Mouse (Mus musculus): Measurements from ENCODE around the gene Mlycd. TPM values are rescaled to one million over a fixed set of nuclear protein-coding genes. Genes with fewer than 3 reads are reported as not detected.

Gene Mlycd
- total RNA-seq, 2 experiments from 2014 or later, result 26.5 to 28.6 TPM

DNA sequence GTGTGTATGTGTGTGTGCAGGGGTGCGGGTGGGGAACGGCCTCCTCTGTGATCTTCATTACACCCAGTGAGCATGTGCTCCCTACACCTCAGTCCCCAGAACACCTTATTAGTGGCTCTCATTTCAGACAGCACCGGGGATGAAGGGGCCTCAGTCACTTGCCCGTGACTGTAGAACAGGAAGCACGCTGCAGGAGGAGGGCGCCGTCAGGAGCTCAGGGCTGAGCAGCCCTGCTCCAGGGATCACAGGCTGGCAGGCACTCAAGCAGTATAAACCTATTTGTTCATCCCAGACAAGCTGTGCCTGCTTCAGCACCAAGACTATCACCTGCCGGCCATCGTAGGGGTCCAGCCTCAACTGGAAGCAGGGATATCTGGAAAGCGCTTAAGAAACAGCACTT, 9.2 kb downstream of the Mlycd start:
- no peak for DNase-seq

DNA sequence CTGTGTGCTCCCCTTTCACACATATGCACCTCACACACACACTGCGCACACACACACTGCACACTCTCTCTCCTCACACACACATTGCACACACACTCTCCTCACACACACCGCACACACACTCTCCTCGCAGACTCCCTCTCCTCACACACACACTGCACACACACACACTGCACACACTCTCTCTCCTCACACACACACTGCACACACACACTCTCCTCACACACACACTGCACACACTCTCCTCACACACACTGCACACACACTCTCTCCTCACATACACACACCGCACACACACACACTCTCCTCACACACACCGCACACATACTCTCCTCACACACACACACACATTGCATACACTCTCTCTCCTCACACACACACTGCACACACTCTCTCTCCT, 10.0 kb downstream of the Mlycd start:
- DNase-seq, result no peak

DNA sequence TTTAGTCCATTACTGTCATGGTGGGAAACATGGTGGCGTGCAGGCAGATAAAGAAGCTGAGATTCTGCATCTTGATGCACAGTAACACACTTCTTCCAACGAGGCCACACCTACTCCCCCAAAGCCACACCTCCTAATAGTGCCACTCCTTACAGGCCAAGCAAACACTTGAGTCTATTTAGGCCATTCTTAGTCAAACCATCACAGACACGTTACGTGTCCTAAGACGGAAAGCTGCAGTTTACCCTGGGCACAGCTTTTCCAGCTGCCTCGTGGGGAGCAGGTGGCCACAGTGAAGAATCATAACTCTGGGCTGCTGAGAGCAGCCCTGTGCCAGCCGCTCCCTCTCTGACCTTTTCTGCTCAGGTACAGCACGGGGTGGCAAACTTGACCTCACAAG, 13.6 kb downstream of the Mlycd start:
- no peak for DNase-seq

DNA sequence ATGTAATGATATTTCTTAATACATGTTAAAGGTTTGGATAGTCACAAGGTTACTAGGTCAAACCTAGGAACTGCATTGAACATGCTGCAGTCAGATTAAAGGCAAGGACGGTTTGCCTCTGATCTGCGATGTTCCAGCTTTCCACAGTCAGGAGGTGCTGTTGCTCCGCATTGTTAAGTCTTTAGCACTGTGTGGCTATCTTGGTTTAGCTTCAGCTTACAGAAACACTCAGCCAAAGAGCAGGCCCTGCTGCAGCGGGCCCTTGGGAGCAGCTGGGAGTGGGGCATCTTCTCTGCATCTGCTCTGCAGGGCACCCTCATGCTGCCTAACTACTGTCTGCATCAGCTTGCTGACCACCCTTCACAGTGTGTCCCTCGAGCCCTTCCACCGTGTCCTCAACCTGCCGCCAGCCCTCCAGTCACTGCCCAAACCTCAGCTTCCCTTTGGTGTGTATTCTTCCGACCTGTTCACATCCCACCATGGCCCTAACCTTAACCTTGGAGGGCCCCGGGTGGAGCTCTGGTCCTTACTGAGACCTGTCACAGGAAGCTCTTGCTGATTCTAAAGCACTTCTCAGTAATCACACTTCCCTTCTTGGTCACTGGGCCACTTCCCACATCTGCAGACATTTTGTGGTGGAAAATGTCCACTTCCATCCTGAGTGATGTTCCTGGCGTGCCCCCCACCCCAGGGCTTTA, 17.5 kb downstream of the Mlycd start:
- DNase-seq, result peak in 1 of 2 experiments; percentile 7

DNA sequence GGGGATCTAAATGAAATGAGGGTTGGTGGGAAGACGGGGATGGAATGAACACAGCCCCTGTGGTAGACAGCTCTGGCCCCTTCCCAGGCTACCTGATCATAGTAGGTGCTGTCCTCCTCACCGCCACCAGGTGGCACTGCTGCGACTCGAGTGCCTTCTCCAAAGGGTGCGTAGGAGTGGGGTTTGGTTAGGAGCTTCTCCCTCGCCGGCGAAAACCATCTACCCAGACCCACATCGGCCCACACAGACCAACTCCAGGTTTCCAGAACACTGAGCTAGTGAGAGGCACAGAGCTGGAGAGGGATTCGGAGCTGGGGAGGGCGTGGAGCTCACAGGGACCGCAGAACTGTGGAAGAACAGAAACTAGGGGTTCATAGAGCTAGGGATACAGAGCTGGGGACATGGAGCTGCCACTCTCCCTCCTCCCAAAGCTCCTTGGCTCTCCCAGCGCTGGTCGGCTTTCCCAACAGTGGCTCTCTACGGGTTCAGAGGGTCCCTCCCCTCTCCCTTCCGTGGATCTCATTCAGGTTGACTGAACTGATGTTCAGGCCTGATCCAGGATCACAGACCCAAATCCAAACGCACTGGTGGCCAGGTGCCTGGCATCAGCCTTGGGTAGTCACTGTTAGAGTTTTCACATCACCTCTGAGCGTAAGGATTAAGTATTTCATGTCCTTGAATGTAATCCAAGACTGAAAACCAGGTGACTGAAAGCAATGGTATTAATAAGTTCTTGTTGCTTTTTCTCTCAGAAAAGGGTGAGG, 18.2 kb downstream of the Mlycd start:
- DNase-seq, result peak; percentile 70 to 77

DNA sequence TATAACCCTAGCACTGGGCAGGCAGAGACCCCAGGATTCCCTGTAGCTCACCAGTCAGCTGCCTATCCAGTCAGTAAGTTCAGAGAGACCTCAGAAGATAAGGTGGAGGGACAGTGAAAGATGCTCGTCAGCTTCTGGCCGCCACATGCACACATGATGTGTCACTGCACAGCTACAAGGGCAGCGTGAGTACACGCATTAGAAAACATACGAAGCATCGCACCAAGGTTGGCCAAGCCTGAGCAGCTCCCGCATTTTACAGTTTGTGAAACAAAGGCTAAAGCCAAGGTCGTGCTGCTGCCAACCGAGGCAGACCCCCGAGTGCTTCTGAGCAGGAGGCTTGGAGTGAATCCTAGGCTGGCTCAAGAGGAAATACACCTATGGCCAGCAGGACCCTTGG, 18.9 kb downstream of the Mlycd start:
- no peak for DNase-seq

DNA sequence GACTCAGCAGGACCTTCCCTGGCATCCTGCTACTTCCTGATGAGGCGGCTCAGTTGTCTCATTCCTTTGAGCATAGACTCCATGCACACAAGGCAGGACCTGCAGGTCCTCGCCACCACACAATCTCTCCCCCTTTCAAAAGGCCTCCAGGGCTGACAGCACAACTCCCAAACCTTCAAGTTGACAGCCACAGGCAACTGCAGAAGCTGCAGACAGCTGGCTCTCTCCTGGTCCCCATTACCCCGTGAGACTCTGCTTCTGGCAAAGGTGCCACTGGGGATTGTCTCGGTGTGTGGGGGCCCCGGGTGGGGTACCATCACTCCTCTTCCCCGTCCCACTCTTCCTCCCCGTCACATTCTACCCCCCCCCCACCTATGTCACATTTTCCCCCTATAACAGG, 25.6 kb downstream of the Mlycd start:
- DNase-seq, result no peak

DNA sequence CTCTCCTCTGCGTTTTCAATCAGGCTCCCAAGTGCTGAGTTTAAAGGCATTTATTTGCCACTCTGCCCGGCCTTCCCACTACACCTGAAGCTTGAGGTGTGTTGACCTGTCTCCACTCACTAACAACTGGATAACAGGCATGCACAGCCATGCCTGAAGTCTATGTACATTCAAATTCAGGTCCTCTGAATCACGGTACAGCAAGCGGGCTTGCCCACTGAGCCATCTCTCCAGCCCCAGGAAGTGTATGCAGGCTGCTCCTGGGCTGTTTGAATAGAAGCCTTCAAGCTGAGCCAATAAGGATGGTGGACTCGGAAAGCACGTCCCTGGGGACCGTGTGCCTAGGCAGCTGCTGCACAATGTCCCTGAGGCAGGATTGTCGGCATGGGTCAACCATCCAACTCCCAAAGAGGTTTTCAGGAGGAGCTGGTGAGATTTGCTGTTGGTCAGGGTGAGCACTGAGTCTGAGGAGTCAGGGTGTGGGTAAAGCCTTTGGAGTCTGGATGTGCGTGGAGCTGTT, 27.0 kb downstream of the Mlycd start:
- DNase-seq, result no peak

DNA sequence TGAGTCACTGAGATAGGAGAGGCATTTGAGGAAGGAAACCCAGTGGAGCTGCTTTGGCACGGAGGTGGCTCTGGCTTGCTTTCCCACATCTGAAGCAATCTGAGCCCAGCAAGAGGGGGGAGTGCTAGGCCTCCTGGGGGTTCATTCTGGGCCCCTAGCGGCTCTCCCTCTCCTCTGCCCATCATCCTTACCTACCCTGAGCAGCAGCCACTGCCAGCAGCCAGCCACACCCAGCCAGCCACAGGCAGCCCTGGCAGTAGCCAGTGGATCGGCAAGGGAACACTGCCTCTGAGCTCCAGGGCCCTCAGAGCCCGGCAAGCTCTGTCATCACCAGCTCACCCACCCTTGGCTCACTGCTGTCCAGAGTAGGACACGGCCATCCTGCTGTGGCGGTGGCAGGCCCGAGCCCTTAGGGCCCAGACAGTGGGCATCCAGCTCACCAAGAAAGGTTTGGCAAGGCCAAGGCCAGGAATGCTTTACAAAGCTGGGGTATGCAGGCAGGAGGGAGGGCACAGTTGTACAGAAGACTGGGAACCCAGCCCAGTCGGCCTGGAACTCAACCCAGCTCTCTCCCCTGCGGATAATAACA, 27.5 kb downstream of the Mlycd start:
- DNase-seq, result no peak

DNA sequence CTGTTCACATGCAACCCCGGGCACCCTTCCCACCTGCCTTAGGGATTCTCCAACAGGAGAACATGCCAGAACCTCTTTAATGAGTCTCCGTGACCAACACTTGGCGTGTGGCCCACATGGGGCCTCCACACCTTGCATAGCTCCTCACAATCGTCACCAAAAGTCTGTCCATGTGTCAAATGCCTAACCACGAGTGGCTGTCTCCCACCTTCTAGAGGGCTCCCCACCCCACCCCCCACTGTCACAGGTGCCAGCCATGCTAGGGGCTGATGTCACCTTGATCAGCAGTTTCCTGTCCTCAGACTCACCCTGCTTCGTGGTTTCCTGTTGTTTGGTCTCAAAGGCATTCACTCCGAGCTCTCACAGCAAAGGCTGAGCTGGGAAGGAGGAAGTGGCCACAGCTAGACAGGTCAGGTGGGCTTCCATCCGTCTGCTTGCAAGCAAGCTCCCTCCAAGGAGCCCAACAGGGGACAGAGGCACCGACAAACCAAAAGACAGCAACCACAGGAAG, 29.0 kb downstream of the Mlycd start:
- DNase-seq, result no peak

DNA sequence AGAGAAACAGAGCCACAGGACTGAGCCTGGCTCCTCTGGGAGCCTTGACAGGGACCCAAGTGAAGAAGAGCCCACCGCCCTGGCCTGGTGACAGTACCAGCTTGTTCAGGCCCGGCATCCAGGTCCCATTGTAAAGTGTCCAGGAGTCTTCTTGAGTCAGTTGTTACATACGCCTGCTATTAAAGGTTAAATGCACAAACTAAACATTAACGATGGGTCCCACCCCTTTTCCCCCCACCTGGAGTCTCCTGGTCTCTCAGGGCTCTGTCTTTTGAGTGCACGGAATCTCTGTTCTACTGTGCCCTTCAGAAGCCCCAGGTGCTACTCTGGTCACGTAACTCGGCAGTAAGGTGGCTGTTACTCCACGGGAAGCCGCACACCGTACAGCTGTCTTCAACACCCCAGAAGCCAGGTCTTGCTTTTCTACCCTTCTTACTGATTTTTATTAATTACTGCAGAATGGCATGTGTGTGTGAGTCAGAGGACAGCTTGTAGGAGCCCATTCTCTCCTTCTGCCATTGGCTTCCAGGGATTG, 29.6 kb downstream of the Mlycd start:
- DNase-seq, result no peak

DNA sequence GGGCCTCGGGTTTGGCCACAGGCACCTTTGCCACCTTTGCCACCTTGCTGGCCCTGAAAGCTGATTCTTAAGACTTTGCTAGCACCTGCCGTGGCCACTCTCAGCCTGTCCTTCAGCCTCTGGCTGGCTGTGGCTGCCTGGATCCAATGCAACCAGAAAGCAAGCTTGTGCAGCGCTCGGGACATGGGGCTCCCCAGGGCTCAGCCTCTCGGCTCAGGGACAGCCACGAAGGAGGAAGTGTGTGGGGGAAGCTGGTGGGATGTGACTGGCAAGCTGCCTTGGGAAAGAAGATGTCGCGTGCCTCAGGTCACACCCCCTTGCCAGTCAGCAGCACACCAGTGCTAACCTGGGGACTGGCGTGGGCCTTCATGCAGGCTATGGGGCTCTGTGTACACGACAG, 30.1 kb downstream of the Mlycd start:
- no peak for DNase-seq

DNA sequence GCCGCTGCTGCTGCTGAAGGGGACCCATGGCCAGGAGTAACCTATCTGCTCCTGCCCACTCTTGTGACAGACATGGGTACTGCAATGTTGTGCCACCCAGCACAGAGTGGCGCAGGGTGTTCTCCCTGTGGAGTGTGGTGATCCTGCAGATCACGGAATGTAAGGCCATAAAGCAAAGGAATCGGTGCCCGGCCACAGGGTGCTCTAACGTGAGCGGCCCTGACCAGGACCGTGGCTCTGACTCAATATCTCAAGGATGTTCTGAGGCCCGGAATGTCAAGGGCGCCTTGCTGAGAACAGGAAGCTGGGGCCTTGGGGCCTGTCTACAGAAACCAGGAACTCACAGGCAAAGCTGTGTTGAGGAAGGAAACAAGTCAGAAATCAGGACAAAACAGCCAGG, 30.9 kb downstream of the Mlycd start:
- no peak for DNase-seq

DNA sequence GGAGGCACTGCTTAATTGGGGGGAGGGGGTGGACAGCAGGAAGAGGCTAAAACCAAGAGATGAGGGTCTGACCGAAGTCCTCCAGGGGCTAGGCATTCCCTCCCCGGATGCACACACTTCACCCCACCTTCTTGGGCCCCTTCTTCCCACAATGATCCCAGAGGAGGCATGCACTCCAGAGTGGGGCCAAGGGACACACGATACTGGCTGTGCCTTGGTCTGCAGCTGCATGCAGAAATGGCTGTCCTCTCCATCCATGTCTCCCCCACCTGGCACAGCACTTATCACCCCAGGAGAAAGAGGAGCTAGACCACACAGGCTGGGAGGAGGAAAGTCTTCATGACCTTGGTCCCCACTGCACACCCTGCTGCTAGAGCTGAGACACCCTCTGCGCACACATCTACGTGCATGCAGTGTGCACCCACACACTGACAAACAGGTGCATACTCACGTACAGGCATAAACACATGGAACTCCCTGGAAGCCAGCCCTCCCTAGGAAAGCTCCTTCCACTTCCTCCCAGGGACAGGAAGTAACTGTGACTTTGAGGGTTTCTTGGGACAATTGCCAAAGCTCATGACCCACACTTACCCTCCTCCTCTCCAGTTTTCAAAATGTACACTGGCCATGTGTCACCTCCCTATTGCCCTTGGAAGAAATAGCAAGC, 31.5 kb downstream of the Mlycd start:
- DNase-seq, result no peak

DNA sequence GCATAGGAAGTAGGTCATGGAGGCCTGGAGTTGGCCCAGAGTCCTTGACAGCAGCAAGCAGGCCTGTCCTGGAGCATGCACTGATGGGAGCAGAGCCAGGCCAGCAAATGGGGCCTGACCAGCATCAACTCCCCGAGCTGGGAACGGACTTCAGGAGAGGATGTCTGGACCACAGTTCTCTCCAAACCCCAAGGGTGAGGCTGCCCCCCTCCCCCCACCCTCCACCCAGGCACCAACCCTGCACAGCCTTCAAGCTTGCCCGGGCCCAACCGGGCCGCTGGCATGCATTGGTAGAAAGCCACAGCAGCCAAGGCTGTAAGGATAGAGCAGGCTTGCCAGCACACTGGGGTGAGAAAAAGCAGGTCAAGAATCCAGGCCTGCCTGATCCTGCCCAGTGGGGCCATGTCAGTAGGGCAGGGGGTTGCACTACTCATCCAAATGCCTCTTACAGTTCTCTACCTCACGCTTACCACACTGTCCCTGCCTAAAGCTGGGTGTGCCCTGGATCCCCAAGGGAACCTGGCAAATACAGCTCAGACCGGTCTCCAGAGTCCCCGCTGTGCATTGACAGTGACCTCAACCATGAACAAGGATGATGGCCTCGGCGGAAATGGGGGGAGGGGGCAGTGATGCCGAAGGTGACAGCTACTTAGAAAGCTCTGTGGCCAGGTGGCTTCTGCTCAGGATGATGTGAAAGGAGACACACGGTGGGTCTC, 33.1 kb downstream of the Mlycd start:
- no peak for DNase-seq

DNA sequence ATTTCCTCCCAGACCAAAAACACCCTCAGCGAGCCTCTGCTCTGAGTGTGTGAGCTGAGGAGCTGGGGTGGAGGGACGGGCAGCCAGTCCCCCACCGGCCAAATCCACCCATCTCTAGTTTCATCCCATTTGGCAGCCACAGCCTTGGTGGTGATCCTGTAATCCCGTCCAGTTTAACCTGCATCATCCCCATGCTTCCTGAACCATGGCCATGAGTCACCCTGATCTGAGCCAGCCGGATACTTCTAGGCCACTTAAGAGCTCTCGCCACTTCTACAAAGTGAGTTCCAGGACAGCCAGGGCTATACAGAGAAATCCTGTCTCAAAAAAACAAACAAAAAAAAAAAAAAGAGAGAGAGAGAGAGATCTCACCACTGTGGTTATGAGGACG, 33.7 kb downstream of the Mlycd start:
- DNase-seq, result no peak

DNA sequence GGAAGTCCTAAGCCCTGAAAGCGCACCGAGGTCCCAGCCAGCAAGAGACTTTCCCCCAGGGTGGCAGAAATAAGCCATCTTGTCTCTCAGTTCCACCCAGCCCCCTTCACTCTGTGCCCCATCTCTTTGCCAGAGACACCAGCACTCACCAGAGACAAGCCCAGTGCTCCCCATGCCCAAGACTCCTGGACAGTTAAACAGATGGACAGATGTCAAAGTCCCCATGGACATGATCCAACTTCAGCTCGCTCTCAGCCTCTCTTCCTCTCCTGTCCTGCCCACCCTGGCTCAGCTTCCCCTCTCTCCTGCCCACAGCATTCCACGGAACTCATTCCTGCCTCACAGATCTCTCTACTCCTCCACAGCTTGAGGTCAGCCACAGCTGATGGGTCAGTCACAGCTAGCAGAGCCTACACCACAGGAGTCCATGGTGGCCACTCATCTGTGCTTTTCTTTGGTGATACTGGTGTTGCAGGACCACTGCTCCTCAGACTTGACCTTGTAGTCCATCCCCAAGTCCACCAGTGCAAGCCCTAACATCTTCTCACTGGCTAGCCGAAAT, 34.2 kb downstream of the Mlycd start:
- no peak for DNase-seq

DNA sequence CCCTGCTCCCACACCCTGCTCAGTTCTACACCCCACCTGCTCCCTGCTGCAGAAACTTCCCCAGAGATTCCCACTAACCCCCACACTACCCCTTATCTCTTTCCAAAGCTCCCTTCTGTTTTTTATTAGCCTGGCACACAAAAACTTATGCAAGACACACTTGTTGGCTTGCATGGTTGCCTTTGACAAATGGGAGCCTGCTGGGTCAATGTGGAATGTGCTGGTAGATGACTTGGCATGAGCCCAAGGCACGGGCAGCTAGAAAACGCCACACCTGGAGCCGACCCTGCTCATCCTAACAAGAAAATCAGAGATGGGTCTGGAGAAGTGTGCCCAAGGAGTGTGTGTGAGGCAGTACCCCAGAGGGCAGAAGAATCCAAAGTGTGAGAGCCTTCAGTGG, 34.9 kb downstream of the Mlycd start:
- DNase-seq, result no peak

DNA sequence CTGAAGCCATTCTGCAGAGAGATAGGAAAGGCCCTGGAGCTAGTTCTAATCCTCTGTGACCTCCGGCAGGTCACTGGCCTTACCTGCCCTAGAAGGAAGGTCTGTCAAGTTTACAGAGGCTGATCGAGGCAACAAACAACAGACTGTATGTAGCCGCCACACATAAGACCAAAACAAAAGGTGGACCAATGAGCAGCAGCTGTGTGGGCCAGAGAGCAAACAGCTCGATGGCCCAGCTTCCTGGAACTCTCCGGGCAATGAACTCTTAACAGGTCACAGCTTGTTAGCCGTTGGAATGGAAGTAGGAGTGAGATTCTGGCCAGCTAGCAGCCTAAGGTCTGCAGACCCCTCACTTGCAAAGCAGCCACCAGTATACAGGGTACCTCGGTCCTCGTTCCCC, 35.6 kb downstream of the Mlycd start:
- DNase-seq, result no peak

DNA sequence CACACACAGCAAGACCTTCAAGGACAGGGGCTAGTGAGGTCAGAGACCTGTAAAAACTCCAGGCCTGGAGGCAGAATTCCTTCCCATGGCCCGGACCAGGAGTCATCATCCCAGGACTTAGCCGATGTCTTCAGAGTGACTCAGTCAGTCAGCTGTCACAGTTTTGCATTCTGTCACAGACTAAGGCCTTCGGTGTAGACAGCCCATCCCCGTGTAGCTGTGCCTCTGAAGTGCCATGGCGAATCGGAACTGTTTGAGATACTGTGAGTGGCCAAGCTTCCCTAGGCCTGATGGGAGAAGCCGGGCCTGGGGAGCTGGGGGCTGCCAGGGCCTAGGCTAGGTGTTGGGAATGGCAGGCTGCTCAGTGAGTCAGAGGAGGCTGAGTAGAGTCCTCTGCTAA, 36.0 kb downstream of the Mlycd start:
- DNase-seq, result no peak

DNA sequence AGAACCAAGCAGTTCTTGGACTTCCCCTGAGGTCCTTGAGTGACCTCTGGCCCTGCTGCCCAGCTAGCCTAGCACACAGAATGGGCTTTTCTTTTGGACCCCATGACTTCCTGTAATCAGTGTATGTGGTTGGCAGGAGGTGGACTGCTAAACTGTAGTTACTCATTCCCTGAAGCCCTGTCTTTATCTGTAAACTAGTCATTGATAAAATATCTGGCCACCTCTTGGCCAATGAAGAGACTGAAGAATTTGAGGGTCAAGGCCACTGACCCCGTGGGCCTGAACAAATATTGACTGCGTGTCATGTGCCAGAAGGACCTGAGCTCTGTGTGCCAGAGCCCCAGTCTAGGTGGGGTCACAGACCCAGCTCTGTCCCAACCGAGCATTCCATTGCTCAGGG, 37.7 kb downstream of the Mlycd start:
- DNase-seq, result no peak
